Mouse (Mus musculus) B cell, adult 2 months (primary cell): ENCODE results near the gene Olfr1122.
"Not testable (repeated sequence)": the region's sequence is repeated elsewhere in the genome, so short reads cannot be mapped to it uniquely, and the experiment has no call there.

Source experiments
- DNase-seq, 2 experiments: peaks; one replicate each; pipeline ENCODE4 v3.0.0; 2022

Gene Olfr1122

GRCm38 (mm10) chr2:87385549-87385948 is at the start of gene Olfr1122:
TSS of gene Olfr1122 (plus strand) at chr2:87385849.
- no peak for DNase-seq

- no peak for DNase-seq
Measured at GRCm38 (mm10) chr2:87354515-87354914, 31.1 kb upstream of the Olfr1122 start, which contains the start of gene Olfr1120. TSS of gene Olfr1120 (plus strand) at chr2:87354815.

GRCm38 (mm10) chr2:87360121-87360520 is 25.5 kb upstream of the Olfr1122 start:
- not testable (repeated sequence) for DNase-seq

GRCm38 (mm10) chr2:87369595-87369994 is 16.1 kb upstream of the Olfr1122 start, which contains the start of gene Olfr1121:
TSS of gene Olfr1121 (plus strand) at chr2:87369895.
- no peak for DNase-seq

- no peak for DNase-seq
Measured at GRCm38 (mm10) chr2:87371726-87372125, 13.9 kb upstream of the Olfr1122 start.

- no peak for DNase-seq
Measured at GRCm38 (mm10) chr2:87383935-87384334, 1.7 kb upstream of the Olfr1122 start.

- DNase-seq, result not testable (repeated sequence)
Measured at GRCm38 (mm10) chr2:87393605-87394004, 8.0 kb downstream of the Olfr1122 start.

- not testable (repeated sequence) for DNase-seq
Measured at GRCm38 (mm10) chr2:87394686-87395085, 9.0 kb downstream of the Olfr1122 start.

GRCm38 (mm10) chr2:87416335-87416734 is 30.7 kb downstream of the Olfr1122 start, which contains the start of gene Olfr1123:
TSS of gene Olfr1123 (plus strand) at chr2:87416635.
- no peak for DNase-seq

- DNase-seq, result no peak
Measured at GRCm38 (mm10) chr2:87429975-87430374, 44.3 kb downstream of the Olfr1122 start, which contains the start of gene Olfr1124. TSS of gene Olfr1124 (plus strand) at chr2:87430275.

- DNase-seq, result no peak
Measured at GRCm38 (mm10) chr2:87437731-87438130, 52.1 kb downstream of the Olfr1122 start.
